Mouse (Mus musculus) limb, embryonic 14.5 days (tissue): ENCODE measurements at regions not wholly inside any gene's neighbourhood (a gene's known extent, or its start where the extent isn't known, plus 50 kb on each side); places are given as distances from the start of the nearest gene placed in this dataset.

Source experiments
- ATAC-seq: fragments of 200-750 bp; cut with Nextera tagmentation; 2 replicates; pipeline ENCODE4 v1.8.0; 2017; ENCODE audit warnings: low read depth, moderate number of reproducible peaks, moderate TSS enrichment; ENCODE audit not compliant: low FRiP score
- DNase-seq: peaks from one replicate; pipeline ENCODE4 v3.0.0-alpha.2; 2015; ENCODE audit warnings: low spot score
- H3K27ac ChIP-seq: fragments of 300-500 bp; sonication (generic); replicated peaks from 2 replicates; pipeline ENCODE4 v1.5.1; 2014; ENCODE audit warnings: low read depth, mild to moderate bottlenecking, low read length, moderate library complexity, mixed read lengths
- H3K27me3 ChIP-seq: fragments of 300-500 bp; sonication (generic); 2 replicates; pipeline ENCODE4 v1.6.1; 2014; ENCODE audit warnings: low read length, mixed read lengths; ENCODE audit not compliant: control insufficient read depth, insufficient read depth
- H3K36me3 ChIP-seq: fragments of 300-500 bp; sonication (generic); 2 replicates; pipeline ENCODE4 v1.6.1; 2014; ENCODE audit warnings: mild to moderate bottlenecking, low read length, moderate library complexity, mixed read lengths; ENCODE audit not compliant: control insufficient read depth, insufficient read depth
- H3K4me1 ChIP-seq: fragments of 300-500 bp; sonication (generic); 2 replicates; pipeline ENCODE4 v1.6.1; 2014; ENCODE audit warnings: antibody characterized with exemption, low read length, mixed read lengths; ENCODE audit not compliant: control insufficient read depth, insufficient read depth
- H3K4me2 ChIP-seq: fragments of 300-500 bp; sonication (generic); replicated peaks from 2 replicates; pipeline ENCODE4 v1.6.1; 2014; ENCODE audit warnings: low read depth, mild to moderate bottlenecking, low read length, moderate library complexity; ENCODE audit not compliant: severe bottlenecking
- H3K4me3 ChIP-seq: fragments of 300-500 bp; sonication (generic); replicated peaks from 2 replicates; pipeline ENCODE4 v1.5.1; 2014; ENCODE audit warnings: low read length
- H3K9ac ChIP-seq: fragments of 300-500 bp; sonication (generic); 2 replicates; pipeline ENCODE4 v1.6.1; 2014; ENCODE audit warnings: mild to moderate bottlenecking, low read depth, low read length, moderate library complexity; ENCODE audit not compliant: severe bottlenecking
- H3K9me3 ChIP-seq: fragments of 300-500 bp; sonication (generic); 2 replicates; pipeline ENCODE4 v1.6.1; 2016; ENCODE audit warnings: low read length; ENCODE audit not compliant: control insufficient read depth
- POLR2A ChIP-seq: fragments of 200-500 bp; IDR thresholded peaks from 2 replicates; pipeline ENCODE4 v1.8.0; 2012; ENCODE audit warnings: inconsistent platforms, mild to moderate bottlenecking, moderate library complexity, borderline replicate concordance; ENCODE audit not compliant: insufficient read depth, insufficient read length; ENCODE audit errors: extremely low read depth
- WGBS: fragments of 180-500 bp; shearing (Covaris S2); extraction: QIAGEN DNeasy Blood & Tissue Kit; methylation state at CpG from one replicate; pipeline ENCODE4 v1.1.7; 2014; 5-methylcytosine and 5-hydroxymethylcytosine counted together

DNA sequence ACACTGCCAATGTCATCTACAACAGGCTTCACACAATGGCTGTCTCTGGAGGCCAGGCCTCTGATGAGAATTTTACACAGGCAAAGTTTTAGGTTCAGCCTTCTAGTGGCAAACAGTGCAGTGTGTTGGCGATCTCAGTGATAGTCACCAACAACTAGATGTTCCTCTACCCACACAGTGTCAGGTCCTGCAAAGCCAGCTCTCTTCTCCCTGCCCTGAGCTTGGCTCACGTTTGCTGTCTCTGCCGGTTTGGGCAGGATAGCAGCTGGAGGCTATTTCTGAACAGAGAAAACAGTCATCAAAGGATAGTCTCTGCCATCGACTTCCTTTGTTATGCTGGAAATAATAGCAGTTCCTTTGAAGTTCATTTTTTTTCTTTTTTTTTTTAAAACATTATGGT is 74.9 kb upstream of the Dlgap1 start:
- TF ChIP-seq POLR2A: no peak
- Histone ChIP-seq H3K4me1 (no peaks in the 10 kb centered on the region), H3K36me3 (no peaks in the 10 kb centered on the region), H3K27ac (no peak overlapping the region), H3K27me3 (no peaks in the 10 kb centered on the region), H3K9ac (no peak overlapping the region), H3K4me3 (no peak overlapping the region), H3K9me3 (no peaks in the 10 kb centered on the region), H3K4me2 (no peak overlapping the region)
- ATAC-seq (no peak), DNase-seq (no peak)
- WGBS: 58% methylated on average over 4 of the region's 4 CpGs
